Mouse (Mus musculus) embryonic facial prominence, embryonic 11.5 days (tissue): ENCODE measurements around the gene Tppp3. TPM values are rescaled to one million over a fixed set of nuclear protein-coding genes. Genes with fewer than 3 reads are reported as not detected.
A peak's percentile ranks its signal among the peaks of the same experiment; 100 is the strongest.

Experiments
- ATAC-seq: fragments of 200-750 bp; cut with Nextera tagmentation; replicated peaks from 2 replicates; pipeline ENCODE4 v1.8.0; 2017; ENCODE audit warnings: low read depth; ENCODE audit not compliant: insufficient number of reproducible peaks, low FRiP score, low TSS enrichment
- DNase-seq: peaks from one replicate; pipeline ENCODE4 v3.0.0-alpha.2; 2015; ENCODE audit warnings: low spot score
- H3K27ac ChIP-seq: fragments of 300-500 bp; sonication (generic); replicated peaks from 2 replicates; pipeline ENCODE4 v1.5.1; 2014; ENCODE audit warnings: mild to moderate bottlenecking, low read depth, low read length, control low read depth
- H3K27me3 ChIP-seq: fragments of 300-500 bp; sonication (generic); 2 replicates; pipeline ENCODE4 v1.6.1; 2014; ENCODE audit warnings: mild to moderate bottlenecking, low read length, moderate library complexity, mixed read lengths; ENCODE audit not compliant: control insufficient read depth, insufficient read depth
- H3K36me3 ChIP-seq: fragments of 300-500 bp; sonication (generic); replicated peaks from 2 replicates; pipeline ENCODE4 v1.6.1; 2014; ENCODE audit warnings: low read depth, mild to moderate bottlenecking, low read length, moderate library complexity, mixed read lengths; ENCODE audit not compliant: control insufficient read depth, insufficient read depth
- H3K4me1 ChIP-seq: fragments of 300-500 bp; sonication (generic); 2 replicates; pipeline ENCODE4 v1.6.1; 2014; ENCODE audit warnings: low read length, mixed read lengths; ENCODE audit not compliant: control insufficient read depth, insufficient read depth
- H3K4me2 ChIP-seq: fragments of 300-500 bp; sonication (generic); 2 replicates; pipeline ENCODE4 v1.6.1; 2014; ENCODE audit warnings: low read depth, mild to moderate bottlenecking, control low read depth, low read length, moderate library complexity
- H3K4me3 ChIP-seq: fragments of 300-500 bp; sonication (generic); 2 replicates; pipeline ENCODE4 v1.5.1; 2014; ENCODE audit warnings: low read depth, low read length, control low read depth
- H3K9ac ChIP-seq: fragments of 300-500 bp; sonication (generic); replicated peaks from 2 replicates; pipeline ENCODE4 v1.6.1; 2014; ENCODE audit warnings: mild to moderate bottlenecking, control low read depth, low read length
- H3K9me3 ChIP-seq: fragments of 300-500 bp; sonication (generic); replicated peaks from 2 replicates; pipeline ENCODE4 v1.6.1; 2016; ENCODE audit warnings: mild to moderate bottlenecking, low read length, inconsistent platforms, mixed read lengths; ENCODE audit not compliant: control insufficient read depth
- WGBS: fragments of 180-500 bp; shearing (Covaris S2); extraction: QIAGEN DNeasy Blood & Tissue Kit; methylation state at CpG from one replicate; pipeline ENCODE4 v1.1.7; 2014; 5-methylcytosine and 5-hydroxymethylcytosine counted together
- polyA plus RNA-seq: library from polyadenylated mRNA; unstranded; fragments of >200 nt; fragmentation: Nextera tagmentation; extraction: Ambion mirVana; gene quantifications from 2 replicates; pipeline ENCODE4 v1.2.1, GENCODE M21; 2014

The Tppp3 gene
- polyA plus RNA-seq, 1 experiment from 2014 or later = 49.5 TPM

- no peak for DNase-seq
- no peaks in the 10 kb centered on the region for H3K36me3 ChIP-seq
- WGBS = 65% methylated on average over 10 of the region's 10 CpGs
- H3K9ac ChIP-seq = no peak overlapping the region
- no peak overlapping the region for H3K4me3 ChIP-seq
- H3K27ac ChIP-seq = no peak overlapping the region
- no peaks in the 10 kb centered on the region for H3K9me3 ChIP-seq
- H3K4me1 ChIP-seq = no peaks in the 10 kb centered on the region
- no peak overlapping the region for H3K4me2 ChIP-seq
- no peak for ATAC-seq
- no peaks in the 10 kb centered on the region for H3K27me3 ChIP-seq
Measured at GRCm38 (mm10) chr8:105455218-105455617, 16.1 kb downstream of the Tppp3 start.

- no peaks in the 10 kb centered on the region for H3K27me3 ChIP-seq
- no peak overlapping the region for H3K9ac ChIP-seq
- 71% methylated on average over 5 of the region's 5 CpGs for WGBS
- H3K4me1 ChIP-seq = no peaks in the 10 kb centered on the region
- no peak overlapping the region for H3K27ac ChIP-seq
- ATAC-seq (0 out of 2 replicates have a peak, but pooled peaks have one; percentile 14), DNase-seq (no peak)
- no peak overlapping the region for H3K4me2 ChIP-seq
- H3K36me3 ChIP-seq = no peaks in the 10 kb centered on the region
- no peak overlapping the region for H3K4me3 ChIP-seq
- H3K9me3 ChIP-seq = no peaks in the 10 kb centered on the region
Measured at GRCm38 (mm10) chr8:105454088-105454487, 17.2 kb downstream of the Tppp3 start.

GRCm38 (mm10) chr8:105453296-105453695, 18.0 kb downstream of the Tppp3 start:
- Histone ChIP-seq H3K27me3 (no peaks in the 10 kb centered on the region), H3K27ac (no peak overlapping the region), H3K36me3 (no peaks in the 10 kb centered on the region), H3K4me3 (no peak overlapping the region), H3K9me3 (no peaks in the 10 kb centered on the region), H3K4me2 (no peak overlapping the region), H3K9ac (no peak overlapping the region), H3K4me1 (no peaks in the 10 kb centered on the region)
- no peak for ATAC-seq
- DNase-seq = no peak
- 72% methylated on average over 5 of the region's 5 CpGs for WGBS

- no peak overlapping the region for H3K9ac ChIP-seq
- ATAC-seq (no peak), DNase-seq (no peak)
- H3K4me3 ChIP-seq = no peak overlapping the region
- no peaks in the 10 kb centered on the region for H3K9me3 ChIP-seq
- H3K27me3 ChIP-seq = no peaks in the 10 kb centered on the region
- H3K4me1 ChIP-seq = no peaks in the 10 kb centered on the region
- no peak overlapping the region for H3K4me2 ChIP-seq
- 67% methylated on average over 15 of the region's 15 CpGs for WGBS
- H3K27ac ChIP-seq = no peak overlapping the region
- no peaks in the 10 kb centered on the region for H3K36me3 ChIP-seq
Measured at GRCm38 (mm10) chr8:105451903-105452603, 19.3 kb downstream of the Tppp3 start.

- H3K36me3 ChIP-seq = no peaks in the 10 kb centered on the region
- 54% methylated on average over 1 of the region's 1 CpGs for WGBS
Measured at GRCm38 (mm10) chr8:105450977-105451376, 20.3 kb downstream of the Tppp3 start.

GRCm38 (mm10) chr8:105448596-105448995, 22.7 kb downstream of the Tppp3 start:
- ATAC-seq (no peak), DNase-seq (no peak)
- Histone ChIP-seq H3K36me3 (no peaks in the 10 kb centered on the region), H3K4me3 (no peak overlapping the region), H3K27me3 (no peaks in the 10 kb centered on the region), H3K9me3 (no peaks in the 10 kb centered on the region), H3K4me2 (no peak overlapping the region), H3K9ac (no peak overlapping the region), H3K27ac (no peak overlapping the region), H3K4me1 (no peaks in the 10 kb centered on the region)
- WGBS = 91% methylated on average over 5 of the region's 5 CpGs

More at GRCm38 (mm10) chr8:105450977-105451376, 20.3 kb downstream of the Tppp3 start:
- Histone ChIP-seq H3K9me3 (no peaks in the 10 kb centered on the region), H3K27me3 (no peaks in the 10 kb centered on the region), H3K4me3 (no peak overlapping the region), H3K9ac (no peak overlapping the region), H3K27ac (no peak overlapping the region), H3K4me1 (no peaks in the 10 kb centered on the region), H3K4me2 (no peak overlapping the region)
- no peak for ATAC-seq
- DNase-seq = no peak

GRCm38 (mm10) chr8:105448188-105448587, 23.1 kb downstream of the Tppp3 start:
- no peak for ATAC-seq
- H3K4me3 ChIP-seq = no peak overlapping the region
- H3K27me3 ChIP-seq = no peaks in the 10 kb centered on the region
- no peak overlapping the region for H3K9ac ChIP-seq
- H3K4me1 ChIP-seq = no peaks in the 10 kb centered on the region
- DNase-seq = no peak
- WGBS = 91% methylated on average over 3 of the region's 3 CpGs
- H3K27ac ChIP-seq = no peak overlapping the region
- H3K9me3 ChIP-seq = no peaks in the 10 kb centered on the region
- no peak overlapping the region for H3K4me2 ChIP-seq
- no peaks in the 10 kb centered on the region for H3K36me3 ChIP-seq

- Histone ChIP-seq H3K9ac (no peak overlapping the region), H3K4me3 (no peak overlapping the region), H3K27me3 (no peaks in the 10 kb centered on the region), H3K36me3 (no peaks in the 10 kb centered on the region), H3K4me2 (no peak overlapping the region), H3K27ac (no peak overlapping the region), H3K9me3 (no peaks in the 10 kb centered on the region), H3K4me1 (no peaks in the 10 kb centered on the region)
- WGBS = 19% methylated on average over 4 of the region's 4 CpGs
- no peak for ATAC-seq
- DNase-seq = peak; percentile 63
Measured at GRCm38 (mm10) chr8:105446127-105446552, 25.2 kb downstream of the Tppp3 start.
